Mouse (Mus musculus): ENCODE measurements at regions not wholly inside any gene's neighbourhood (a gene's known extent, or its start where the extent isn't known, plus 50 kb on each side); places are given as distances from the start of the nearest gene placed in this dataset.
A peak's percentile ranks its signal among the peaks of the same experiment; 100 is the strongest.

DNA sequence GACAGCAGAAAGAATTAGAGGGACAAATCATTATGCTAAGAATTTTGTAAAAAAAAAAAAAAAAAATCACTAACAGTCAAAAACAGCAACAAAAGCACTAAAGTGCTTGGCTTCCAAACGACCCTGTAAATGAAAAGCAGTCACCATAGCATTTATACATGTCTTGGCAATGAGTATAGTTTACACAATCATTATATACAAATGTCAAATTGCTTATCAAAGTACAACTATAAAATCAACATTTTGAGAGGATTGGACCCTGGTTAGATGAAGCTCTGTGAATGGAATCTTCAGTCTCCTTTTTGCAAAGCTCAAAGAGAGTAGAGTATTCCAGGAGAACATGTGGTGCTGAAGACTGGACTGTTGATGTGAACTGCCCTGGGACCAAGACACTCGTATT is 367.0 kb upstream of the Dynlrb2 start:
- no peak for DNase-seq (ENCODE audit: extremely low spot score, low spot score)

DNA sequence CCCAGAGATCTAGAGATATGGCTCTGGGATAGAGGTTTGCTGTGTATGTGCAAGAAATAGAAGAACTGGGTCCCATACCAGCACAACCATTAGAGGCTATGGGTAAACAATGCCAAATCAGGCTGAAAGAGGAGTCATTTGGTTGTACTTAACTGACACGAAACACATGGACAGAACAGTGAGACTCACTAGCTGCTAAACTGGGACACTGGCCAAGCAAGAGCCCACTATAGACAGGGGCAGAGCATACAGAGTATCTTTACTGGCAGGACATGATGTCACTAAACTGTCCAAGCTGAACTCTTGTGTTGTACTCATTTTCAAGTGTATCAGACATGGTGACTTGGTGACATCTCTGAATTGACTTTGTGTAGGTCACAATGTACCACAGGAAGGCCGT is 371.3 kb upstream of the Dynlrb2 start:
- no peak for DNase-seq (ENCODE audit: extremely low spot score, low spot score)

DNA sequence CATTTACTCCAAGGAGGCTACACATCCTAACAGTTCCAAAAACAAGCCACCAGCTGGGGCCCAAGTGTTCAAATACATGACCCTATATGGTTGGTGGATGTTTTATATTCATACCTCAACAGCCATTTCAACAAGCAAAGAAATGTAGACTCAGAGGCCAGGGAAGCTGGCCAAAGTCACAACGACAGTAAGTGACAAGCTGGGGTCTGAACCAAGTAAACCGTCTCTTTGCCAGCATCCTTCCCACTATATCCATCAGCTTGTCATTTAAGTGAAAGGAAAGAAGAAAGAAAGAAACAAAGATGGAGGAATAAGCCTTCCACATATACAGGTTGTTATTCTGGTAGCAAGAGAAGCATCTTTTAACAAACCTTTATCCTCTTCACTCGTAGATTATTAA is 371.7 kb upstream of the Dynlrb2 start:
- no peak for DNase-seq (ENCODE audit: extremely low spot score, low spot score)

DNA sequence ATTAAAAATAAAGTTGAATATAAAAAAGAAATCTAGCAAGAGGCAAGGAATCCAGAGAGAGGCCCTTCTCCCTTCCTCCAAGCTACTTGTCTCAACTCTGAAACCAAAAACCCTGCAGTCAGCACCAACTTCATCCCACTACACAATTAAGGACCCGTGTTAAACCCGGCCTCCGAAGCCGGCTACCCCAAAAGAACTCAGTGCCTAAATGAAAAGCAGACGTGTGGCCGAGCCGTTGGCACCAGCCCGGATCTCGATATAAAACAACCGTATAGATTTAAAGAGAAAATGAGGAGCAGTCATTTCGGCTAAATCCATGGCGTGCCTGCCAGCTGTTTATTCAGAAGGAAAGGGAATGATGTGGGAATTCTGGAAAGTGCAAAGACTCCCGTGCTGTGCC is 384.7 kb upstream of the Dynlrb2 start:
- no peak for DNase-seq (ENCODE audit: extremely low spot score, low spot score)

DNA sequence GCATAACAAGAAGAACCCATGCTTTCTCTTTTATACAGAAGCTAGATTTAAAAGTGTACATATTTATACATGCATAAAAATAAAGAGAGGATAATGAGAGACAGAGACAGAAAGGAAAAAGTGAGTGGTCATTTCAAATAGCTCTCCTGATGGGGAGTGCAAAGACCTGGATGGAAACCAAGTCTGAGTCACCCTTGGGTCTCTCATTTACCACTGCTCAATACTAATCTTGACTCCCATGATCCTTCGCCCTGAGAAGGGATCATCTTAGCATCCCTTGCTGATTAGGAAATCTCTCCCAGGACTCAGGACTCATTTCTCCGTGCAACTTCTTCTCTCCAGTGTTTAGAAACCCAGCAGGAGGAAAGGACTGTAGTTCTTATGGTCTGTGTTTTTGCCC is 386.9 kb upstream of the Dynlrb2 start:
- DNase-seq (ENCODE audit: extremely low spot score, low spot score): no peak

DNA sequence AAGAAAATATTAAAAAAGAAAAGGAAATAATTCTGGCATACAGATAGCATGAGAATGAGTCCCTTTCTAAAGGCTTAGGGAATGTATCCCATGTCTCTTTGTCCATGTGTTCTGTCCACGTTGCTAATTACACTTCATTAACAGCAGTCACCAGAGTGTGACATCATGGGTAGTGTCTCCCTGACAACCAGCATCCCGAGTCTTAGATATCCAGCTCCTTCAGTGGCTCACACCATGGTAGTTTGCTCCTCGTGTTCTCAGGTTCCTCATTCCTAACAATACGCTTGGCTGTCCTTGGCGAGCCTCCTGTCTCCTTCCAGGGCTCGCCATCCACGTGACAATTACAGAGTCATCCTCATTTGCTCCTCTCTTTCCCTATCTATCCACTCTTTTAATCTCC is 388.1 kb upstream of the Dynlrb2 start:
- no peak for DNase-seq (ENCODE audit: extremely low spot score, low spot score)

DNA sequence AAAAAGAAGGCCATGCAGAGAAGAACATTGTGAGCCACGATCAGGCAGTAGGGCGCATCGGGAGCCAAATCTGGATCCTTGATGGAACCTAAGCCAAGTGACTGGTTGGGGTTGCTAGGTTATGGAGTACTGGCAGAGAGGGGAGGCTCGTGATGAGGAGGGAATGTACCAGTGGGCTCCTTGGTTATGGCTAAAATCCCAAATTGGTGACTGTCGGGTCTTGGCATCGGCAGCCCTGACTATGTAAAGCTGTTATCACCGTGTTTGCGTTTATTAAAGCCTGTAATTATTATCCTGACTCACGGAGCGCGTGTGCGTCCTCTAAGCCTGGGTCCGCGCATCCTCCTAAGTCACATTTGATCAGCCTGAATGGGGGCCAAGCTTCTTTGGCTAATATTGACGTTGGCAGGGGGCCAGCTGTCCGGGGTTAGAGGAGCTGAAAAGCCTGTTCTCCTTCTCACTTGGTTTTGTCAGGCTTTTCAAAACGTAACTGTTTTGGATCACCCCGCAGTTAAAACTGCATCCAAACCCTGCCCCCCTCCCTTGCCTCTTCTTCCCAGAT is 388.9 kb upstream of the Dynlrb2 start:
- DNase-seq (ENCODE audit: extremely low spot score, low spot score): peak; percentile 24

DNA sequence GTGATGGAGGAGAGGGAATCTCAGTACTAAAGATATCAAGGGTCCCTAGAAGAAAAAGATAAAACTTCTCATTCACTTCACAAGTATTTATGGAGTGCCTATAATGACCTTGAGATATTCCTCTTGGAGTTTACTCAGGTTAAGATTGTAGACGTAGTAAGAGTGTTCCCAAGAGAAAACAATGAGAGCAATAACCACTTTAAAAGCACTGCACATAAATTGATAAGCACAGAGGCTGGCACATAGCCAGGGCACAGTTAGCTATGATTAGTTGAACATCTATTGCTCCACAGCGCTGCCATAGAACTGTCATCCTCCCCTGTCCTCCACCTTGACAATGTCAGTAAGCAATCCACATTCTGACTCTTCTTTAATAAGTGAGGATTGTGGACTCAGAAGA is 389.8 kb upstream of the Dynlrb2 start:
- no peak for DNase-seq (ENCODE audit: extremely low spot score, low spot score)

DNA sequence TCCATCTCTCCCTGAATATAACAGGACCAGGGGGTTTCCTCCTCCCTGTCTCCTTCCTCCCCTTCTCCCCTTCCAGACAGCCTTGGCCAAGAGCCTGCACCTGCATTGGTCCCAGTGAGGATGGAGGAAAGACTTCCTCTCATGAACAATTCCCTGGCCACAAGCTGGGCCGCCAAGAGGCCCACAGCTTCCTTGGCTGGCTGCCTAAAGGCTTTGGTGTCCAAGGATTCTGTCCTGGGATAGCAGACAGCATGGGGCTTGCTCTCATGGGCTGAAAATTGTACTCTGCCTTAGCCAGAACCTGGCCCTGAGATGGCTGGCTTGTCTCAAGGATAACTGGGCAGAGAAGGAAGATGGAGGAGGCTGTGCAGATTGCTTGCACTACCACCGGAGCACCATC is 390.3 kb upstream of the Dynlrb2 start:
- no peak for DNase-seq (ENCODE audit: extremely low spot score, low spot score)

DNA sequence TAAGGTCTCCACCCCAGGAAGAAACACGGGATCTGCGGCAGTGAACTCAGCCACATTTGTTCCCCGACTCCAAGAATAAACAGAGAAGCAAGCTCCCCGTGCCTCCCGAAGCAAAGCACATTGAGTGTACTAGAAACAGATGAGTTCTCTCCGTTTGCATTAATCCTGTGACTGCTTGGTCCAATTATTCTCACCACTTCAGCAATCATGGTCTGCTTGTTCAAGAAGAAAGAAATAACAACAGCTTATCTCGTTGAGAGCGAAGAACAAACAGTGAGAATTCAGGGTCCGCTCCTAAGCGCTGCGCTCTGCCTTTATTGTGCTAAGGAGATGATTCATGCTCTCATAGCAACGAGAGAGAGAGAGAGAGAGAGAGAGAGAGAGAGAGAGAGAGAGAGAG is 393.6 kb upstream of the Dynlrb2 start:
- DNase-seq (ENCODE audit: extremely low spot score, low spot score): no peak

DNA sequence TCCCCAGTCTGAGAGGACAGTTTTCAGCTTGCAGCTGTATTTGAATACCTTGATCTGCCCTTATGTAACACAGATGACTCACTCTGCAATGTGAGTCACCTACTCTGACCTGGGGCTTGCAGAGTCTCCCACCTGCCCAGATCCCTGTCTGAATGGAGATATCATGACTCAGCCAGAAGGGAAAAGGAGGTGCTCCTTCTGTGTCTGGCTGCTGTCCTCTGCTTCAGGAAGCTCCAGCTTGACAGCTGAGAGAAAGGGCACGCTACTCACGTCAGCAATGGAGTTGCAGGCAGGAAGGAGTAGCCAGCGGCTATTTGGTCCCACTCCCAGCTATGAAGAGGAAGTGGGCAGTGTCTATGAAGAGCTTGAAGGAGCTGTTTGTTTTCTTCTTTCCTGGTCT is 389.1 kb upstream of the Maf start:
- no peak for DNase-seq (ENCODE audit: extremely low spot score, low spot score)

DNA sequence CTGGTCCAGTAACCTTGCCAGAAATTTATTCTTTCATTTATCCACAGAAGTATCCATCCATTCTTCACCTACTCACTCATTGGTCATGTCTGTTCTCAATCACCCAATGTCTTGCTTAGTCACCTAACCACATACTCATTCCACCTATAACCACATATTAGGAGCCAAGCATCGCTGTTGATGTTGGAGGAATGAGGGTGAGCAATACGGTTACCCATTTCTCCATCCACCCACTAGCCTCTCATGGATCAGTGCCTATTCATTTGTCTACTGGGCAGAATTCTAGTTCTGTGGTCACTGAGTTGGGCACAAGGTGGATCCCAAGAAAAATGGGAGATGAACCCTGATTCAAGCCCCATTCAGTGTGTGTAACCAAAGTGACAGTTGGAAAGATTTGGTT is 375.6 kb upstream of the Maf start:
- DNase-seq (ENCODE audit: extremely low spot score, low spot score): no peak

DNA sequence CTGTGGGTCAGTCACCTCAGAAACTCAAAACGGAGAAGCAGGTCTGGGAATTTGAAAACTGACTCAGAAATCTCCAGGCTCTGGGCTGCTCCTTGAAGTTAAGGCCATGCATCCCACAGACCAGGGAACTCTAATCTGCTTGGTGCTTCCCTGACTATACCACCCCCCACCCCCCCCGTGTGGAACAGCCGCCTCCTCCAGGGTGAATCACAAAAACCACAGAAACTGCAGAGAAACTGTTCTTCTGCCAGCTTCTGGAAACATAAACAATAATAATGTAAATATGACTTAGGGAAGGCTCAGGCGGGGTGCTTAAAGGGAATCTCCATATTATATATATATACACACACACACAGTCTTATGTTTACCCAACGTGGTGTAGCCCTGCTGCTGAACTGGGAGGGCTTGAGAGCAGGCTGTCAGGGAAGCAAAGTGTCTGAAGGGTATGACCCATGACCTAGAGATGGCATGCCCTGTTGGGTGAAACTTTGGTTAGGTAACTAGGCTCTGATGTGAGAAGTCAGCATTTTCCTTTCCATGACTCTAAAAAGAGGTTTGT is 371.3 kb upstream of the Maf start:
- DNase-seq (ENCODE audit: extremely low spot score, low spot score): no peak

DNA sequence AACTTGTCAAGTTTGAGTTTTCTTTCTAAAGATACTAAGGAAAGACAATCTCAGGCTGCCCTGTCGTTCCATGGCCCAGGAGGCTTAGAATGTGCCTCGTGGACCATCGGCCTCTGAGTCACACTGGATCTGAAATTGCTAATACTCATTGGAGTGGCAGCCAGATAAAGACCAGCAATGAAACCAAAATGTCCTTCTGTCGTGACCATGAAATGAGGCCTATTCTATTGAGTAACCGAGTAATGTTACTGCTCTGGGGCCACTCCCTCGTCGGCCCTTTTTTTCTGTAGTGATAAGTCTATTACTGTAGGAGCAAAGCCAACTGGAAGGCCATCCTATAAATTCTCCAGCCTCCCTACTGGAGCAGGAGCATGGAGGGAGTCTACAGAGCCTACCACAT is 363.9 kb upstream of the Maf start:
- DNase-seq (ENCODE audit: extremely low spot score, low spot score): no peak

DNA sequence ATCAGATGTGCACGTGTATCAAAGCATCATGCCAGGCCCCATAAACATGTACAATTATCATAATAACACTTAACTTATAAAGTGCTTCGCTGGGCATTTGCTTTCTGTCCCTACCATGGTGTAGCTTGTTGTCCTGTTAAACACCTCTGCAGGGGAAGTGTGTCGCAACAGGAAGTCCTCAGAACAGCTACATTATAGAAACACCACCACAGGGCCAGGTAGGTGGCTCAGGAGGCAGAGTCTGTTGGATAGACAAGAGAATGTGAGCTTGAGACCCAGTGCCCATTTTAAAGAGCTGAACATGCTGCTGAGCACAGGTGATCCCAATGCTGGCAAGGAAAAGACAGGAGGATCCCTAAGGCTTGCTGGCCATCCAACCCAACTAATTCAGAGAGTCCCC is 361.9 kb upstream of the Maf start:
- DNase-seq (ENCODE audit: extremely low spot score, low spot score): no peak

DNA sequence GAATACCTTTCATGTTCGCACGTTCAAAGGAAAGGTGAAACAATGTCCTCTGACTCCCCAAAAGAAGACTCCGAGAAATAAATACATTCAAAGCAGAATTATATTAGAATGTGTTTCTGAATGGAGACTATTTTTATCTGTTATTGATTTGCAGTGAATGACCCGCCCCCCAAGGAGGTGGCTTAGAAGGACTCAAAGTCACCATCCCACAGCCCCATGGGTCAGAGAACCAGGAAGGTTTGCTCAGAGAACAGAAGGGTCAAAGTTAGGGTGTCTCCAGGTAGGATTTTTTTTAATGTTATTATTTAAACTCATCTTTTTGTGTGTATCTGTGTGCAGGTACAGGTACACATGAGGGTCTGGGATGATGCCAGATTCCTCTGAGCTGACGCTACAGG is 360.4 kb upstream of the Maf start:
- DNase-seq (ENCODE audit: extremely low spot score, low spot score): no peak

DNA sequence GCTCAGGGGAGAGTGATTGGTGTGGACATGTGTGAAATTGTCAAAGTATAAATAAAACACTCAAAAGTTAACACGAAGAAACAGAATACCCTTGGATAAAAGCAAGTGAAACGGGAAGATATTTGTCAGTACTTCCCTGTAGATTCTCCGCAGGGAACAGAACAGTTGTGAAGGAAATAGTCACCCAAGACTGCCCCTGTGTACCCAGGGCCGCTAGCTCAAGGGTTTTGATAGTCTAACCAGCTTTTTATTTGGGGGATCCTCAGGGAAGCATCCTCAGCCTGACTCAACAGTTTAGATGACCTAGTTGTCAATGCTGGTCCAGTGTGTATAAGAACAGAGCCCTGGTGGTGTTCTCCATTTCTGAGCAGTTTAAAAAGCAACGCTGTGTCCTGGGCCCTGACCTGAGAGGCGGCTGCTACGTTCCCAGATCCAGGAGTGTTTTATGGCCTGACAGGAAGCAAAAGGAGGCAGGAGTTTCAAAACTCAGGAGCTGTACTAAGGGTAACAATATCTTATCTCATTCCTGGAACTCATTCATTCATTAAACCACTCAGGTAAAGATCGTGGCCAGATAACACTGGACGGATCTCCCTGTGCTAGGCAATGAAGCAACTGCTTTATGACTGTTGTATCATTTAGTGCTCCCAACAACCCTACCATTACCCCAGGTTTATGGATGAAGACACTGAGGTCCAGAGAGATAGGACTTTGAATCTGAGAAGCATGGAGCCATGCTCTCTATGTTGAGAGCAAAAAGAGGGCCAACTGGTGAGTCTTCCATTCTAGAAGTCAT is 359.8 kb upstream of the Maf start:
- no peak for DNase-seq (ENCODE audit: extremely low spot score, low spot score)

DNA sequence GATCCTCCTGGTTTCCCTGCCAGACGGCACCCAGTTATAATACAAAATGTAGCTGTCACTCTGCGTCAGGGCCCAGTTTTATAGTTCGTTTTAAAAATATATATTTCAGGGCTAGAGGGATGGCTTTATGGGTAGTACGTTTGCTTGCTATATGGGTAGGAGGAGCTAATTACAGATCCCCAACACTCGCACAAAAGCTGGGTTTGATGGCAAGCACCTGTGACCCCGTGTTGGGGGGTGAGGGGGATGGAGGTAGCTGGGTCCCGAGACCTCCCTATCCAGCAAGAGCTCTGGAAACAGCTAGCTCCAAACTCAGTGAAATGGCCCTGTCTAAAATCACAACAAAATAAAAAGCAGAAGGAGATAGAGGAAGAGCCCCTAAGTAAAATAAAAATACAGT is 358.3 kb upstream of the Maf start:
- DNase-seq (ENCODE audit: extremely low spot score, low spot score): no peak

DNA sequence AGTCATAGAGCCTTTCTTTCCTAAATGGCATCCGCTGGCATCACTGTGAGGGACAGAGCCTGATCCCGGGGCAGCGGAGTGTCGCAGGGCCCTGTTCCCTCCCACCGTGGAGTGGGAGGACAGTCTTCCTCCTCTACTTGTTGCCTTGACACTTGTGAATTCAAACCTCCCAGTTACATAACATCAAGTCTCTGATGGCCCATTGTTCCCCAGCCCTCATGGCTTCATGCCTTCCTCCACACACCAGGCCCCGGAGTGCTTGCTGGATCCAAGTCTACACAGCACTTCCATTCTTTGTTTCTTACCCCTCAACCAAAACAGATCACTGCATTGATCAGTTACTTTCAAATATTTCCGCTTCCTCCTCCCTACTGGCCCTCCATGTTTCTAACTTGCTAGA is 357.7 kb upstream of the Maf start:
- no peak for DNase-seq (ENCODE audit: extremely low spot score, low spot score)

DNA sequence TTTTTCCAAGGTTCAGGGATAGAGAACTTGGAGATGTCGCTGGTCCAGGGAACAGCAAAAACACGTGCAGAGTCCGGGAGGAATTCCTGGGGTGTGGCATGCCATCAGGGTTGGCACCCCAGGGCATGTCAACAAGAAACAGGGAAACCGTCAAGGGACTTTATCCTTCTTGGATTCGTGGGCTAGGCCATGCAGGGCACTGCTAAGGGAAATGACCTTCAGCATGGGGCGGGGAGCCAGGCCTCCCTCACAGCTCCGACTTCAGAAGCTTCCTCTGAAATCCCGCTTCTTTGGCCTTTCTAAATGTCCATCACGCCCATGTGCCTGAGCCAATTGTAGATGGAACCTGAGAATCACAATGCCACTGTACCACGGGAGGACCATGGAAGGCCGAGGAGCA is 357.0 kb upstream of the Maf start:
- DNase-seq (ENCODE audit: extremely low spot score, low spot score): no peak

DNA sequence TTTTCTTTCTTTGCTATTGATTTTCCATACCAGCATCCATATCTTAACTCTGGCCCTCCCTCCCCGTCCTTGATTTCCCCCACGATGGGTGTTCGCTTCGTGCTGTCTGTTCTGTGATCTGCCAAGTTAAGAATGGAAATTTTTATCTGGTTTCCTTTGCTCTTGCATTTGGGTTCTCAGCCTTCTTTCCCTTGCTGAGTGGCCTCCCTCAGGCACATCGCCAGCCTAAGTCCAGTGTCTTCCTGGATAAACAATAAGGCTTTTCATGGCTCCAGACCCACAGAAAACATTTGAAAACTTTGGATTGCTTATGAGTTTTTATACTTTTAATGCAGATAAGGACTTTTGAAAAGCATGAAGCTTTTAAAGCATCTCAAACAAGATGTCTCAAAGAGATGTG is 355.9 kb upstream of the Maf start:
- DNase-seq (ENCODE audit: extremely low spot score, low spot score): no peak

DNA sequence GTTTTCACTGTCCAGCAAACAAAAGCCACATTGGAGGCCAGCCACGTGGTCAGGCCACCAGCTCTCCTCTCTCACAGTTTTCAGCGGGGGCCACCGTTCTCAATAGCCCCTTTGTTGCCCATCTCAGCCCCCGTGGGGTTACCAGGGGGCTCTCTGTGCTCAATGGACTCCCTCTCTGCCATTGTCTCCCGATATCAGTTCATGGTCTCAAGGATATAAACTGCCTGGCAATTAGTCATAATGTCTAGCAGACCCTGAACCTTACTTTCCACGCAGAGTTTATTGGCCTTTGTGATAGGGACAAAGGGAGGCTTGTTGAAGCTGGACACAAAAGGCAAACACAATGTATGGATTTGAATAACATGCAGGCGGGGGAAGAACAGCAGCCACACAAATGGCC is 345.9 kb upstream of the Maf start:
- DNase-seq (ENCODE audit: extremely low spot score, low spot score): peak; percentile 56

DNA sequence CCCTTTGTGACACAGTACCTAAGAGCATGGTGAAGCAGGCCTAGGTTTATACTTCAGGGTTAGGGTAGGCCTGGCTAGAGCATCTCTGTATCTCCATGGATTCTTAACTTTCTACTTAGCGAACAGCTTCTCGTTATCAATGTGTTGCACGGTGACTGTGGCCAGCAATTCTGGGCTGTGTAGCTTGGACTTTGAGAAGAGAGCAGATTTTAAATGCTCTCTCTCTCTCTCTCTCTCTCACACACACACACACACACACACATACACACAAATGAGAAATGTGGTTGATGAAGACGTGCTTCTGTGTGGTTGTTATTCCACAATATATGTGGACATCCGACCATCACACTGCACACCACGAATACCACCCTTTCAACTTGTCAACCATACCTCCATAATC is 345.4 kb upstream of the Maf start:
- DNase-seq (ENCODE audit: extremely low spot score, low spot score): no peak

Measured in neural tube, embryonic 10.5 days (tissue).